Mouse (Mus musculus): ENCODE results near the gene Lin7a.

DNA sequence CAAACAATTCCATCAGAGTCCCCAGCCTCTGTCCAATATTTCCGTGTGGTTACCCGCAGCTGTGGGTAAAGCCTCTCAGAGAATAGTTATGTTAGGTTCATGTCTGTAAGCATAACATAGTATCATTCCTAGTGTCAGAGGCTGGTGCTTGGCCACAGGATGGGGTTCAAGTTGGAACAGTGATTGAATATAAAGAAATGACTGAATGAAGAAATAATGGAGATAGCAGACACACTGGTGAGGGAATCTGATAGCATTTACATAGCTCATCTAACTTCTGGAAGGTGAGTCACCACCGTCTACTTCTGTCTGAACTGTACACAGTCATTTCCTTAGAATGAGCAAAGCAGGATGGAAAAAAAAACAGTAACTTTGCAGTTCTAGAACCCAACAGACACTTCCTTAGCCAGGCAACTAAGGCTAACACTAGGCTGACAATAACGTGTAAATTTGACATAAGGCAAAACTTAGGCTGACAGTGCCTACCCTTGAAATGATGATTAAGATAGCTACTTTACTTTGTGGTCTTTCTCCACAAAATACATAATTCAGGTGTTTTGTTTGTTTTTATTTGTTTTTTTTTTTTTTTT is 40.0 kb upstream of the Lin7a start:
- TF ChIP-seq POLR2A (IDR thresholded peaks at IDR 0.05; ENCODE audit: low read depth, low read length) (no peak), CTCF (IDR thresholded peaks at IDR 0.05; ENCODE audit: borderline replicate concordance, insufficient read depth, low read length) (no peak)

All from embryonic fibroblast, embryonic 13.5 days (primary cell).